Mouse (Mus musculus): ENCODE data around the gene Zfp1. TPM values are rescaled to one million over a fixed set of nuclear protein-coding genes. Genes with fewer than 3 reads are reported as not detected.
"Not testable (repeated sequence)": the region's sequence is repeated elsewhere in the genome, so short reads cannot be mapped to it uniquely, and the experiment has no call there.

Gene Zfp1
- total RNA-seq, 2 experiments from 2014 or later: 7.4 to 7.5 TPM

DNA sequence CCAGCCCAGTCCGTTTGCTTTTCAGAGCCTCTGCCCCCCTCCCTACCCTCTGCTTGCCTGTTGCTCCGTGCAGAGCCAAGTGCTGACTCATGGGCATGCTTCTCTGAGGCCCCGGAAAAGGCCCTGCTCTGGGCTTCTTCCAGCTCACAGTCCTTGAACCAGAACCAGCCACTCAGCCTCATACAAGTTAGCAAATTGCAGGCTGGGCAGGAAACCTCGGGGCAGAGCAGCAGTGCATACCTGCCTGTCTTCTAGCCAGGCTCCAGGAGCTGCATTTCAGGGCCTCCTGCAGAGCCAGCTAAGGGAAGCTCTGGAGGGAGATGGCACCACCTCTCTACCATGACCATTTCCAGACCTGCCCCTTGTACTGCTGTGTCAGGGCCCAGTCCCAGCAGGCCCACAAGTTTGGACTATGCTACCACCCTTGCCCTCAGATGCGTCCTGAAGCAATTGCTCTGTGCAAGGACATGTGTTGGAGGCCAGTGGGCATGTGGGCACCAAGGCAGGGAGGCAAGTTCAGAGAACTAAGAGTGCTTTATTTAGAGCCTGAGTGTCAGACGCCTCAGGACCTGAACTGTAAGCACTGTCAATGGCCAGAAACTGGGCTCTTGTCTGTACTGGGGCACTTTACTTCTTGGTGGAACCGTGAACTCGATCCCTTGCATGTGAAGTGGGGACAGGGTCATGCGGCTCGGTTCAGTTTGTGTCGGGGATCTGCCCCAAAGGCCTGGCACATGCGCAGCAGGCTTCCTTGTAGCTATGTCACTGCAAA, 18.9 kb upstream of the Zfp1 start:
- intact Hi-C loops (cut with DNase I): loop anchor here (2.0 kb wide), 1 partner anchor 23 kb away; no protein-coding TSS in a partner anchor
- DNase-seq (ENCODE audit: low spot score): peak; percentile 54

DNA sequence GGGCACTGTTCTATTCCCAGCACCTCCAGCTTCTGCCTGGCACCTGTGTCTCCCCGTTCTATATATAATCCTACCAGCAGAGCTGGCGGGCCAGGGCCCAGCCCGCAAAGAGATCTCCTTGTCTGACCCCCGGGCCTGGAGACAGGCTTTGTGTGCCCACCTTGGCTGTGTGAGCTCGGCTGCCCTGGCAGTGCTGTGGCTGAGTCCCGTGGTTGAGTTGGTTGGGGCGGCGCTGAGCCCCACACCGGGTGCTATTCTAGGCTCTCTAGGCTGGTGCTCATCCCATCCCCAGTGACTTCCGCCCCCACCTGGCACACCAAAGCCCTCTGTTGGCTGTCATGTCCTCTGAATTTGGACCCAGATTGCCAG, 18.4 kb upstream of the Zfp1 start:
- intact Hi-C loops (cut with DNase I): loop anchor here (2.0 to 5.0 kb wide), 2 partner anchors 24 to 37 kb away; no protein-coding TSS in a partner anchor
- peak; percentile 56 for DNase-seq (ENCODE audit: low spot score)

DNA sequence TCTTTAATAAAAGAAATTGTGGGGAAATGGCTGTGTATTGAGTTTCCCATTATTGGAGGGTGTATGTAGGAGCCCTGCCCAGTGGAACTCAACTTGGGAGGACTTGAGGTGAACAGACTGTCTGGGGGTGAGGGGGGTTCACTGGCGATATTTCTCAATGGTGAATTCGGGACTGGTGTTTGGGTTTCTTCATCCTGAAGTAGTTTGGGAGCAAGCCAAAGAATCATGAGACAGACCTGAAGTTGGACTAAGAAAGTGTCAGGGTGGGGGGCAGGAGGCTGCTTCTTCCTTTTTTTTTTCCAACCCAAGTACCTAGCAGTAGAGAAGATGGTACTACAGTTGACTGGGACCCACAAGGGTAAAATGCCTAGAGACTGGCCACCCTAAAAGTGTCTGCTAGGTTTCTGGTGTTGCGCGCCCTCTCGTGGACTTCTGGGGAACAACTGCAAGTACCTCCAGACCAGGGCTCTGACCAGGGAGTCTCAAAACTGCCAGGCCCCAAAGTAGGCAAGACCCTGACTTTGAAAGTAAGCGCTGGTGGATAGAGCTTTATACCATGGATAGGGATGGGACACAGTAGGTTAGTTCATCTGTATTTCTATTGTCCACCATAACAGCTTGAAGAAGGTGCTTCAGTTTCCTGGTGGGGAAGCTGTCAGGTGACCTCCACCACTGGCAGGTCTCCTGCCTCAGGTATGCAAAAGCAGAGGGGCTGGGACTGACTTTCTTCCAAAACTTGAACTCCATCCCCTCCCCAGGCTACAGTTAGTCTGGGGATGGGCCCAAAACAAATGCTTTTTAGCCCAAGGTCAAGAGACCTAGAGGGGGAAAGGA, 17.3 kb upstream of the Zfp1 start:
- intact Hi-C loops (cut with DNase I): loop anchor here (1.0 to 5.0 kb wide), 3 partner anchors 25 to 90 kb away; partner anchors contain the start of gene Znrf1
- peak; percentile 39 for DNase-seq (ENCODE audit: low spot score)

DNA sequence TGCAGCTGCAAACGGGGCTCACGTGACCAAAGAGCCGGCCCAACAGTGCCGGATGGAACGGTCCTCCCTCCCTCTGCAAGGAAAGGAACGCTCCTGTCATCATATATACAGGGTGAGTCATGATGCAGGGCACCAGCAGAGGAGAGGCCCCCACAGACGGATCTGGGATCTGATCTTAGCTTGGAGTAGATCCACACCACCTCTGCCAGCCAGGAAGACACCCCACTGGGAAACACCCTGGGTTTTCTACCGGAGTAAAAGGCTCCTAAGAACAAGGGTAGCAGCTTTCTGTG, 16.7 kb upstream of the Zfp1 start:
- DNase-seq (ENCODE audit: low spot score): no peak
- intact Hi-C loops (cut with DNase I): loop anchor here (1.0 to 5.0 kb wide), 2 partner anchors 36 to 90 kb away; partner anchors contain the start of gene Znrf1

DNA sequence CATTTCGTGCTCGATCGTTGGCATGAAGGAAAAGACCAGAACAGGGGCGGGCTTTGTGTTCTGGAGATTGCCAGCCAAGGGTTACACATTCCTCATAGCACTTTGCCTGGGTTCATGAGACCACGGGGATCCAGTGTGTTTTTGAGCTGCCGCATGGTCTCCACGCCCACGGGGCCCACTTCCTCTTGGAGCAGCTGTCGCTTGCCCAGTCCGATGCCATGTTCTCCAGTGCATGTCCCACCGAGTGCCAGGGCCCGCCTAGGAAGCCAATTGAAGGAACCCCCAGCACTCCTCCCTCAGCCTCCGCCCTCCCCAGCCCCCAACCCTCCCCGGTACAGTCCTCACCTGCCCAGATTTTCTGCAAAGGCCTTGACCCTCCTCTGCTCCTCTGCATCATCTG, 16.3 kb upstream of the Zfp1 start:
- intact Hi-C loops (cut with DNase I): loop anchor here (1.0 to 5.0 kb wide), 2 partner anchors 35 to 91 kb away; partner anchors contain the start of gene Znrf1
- DNase-seq (ENCODE audit: low spot score): no peak

DNA sequence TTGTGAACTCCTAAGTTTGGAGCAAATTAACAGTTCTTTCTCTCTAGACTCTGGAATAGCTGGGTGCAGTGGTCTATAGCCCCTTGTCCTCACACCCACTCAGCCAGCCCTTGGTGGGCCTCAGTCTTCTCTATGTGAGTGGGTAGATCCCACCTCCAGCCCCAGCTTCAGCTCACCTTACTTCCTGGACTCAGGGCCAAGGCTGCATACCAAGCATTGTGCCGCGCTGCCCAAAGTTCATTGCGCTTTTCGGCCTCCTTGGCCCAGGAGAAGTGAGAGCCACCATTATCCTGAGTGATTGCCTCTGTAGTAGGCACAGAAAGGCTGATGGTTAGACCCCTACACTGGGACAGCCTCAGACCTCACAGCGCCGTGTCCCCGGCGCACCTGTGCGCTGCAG, 15.3 kb upstream of the Zfp1 start:
- DNase-seq (ENCODE audit: low spot score): no peak
- intact Hi-C loops (cut with DNase I): loop anchor here (5.0 kb wide), 1 partner anchor 34 kb away; no protein-coding TSS in a partner anchor

DNA sequence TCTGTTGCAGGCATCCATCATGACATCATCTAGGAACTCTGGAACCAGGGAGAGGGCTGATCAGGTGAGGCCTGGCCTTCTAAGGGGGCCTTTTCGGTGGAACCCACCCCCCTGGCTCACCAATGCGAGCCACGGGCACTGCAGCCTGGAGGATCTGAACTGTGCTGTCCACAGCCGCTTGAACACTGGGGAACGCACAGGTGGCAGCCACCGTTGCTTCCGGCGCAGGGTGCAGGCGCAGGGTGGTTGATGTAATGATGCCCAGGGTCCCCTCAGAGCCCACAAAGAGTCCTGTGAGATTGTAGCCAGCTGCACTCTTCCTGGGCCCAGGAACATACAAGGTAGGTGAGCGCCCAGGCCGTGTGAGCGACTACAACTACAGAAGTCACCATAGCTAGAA, 14.8 kb upstream of the Zfp1 start:
- no peak for DNase-seq (ENCODE audit: low spot score)
- intact Hi-C loops (cut with DNase I): loop anchor here (5.0 kb wide), 1 partner anchor 34 kb away; no protein-coding TSS in a partner anchor

DNA sequence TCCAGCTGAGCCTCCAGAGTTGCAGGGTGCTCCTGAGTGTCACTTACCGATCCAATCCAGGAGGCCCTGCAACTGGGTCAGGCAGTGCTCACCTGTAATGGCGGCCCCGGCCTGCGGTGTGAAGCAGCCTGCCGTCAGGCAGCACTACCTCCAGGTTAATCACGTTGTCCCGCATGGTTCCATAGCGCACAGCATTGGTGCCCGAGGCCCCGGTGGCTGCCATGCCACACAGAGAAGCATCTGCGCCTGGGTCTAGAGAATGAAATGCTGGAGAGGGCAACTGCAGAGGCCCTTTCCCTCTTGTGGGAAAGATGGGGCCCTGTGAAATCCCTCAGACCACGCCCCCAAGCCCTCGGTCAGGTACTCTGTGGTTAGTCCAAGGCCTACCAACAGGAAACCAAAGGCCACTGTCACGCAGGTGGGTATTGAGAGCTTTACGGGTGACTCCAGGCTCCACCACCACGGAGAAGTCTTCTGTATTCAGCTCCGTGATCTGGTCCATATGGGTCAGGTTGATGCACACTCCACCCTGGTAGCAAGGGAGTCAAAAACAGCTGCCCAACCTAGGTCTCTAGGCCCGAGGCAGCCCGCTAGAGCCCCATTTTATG, 14.2 kb upstream of the Zfp1 start:
- DNase-seq (ENCODE audit: low spot score): no peak
- intact Hi-C loops (cut with DNase I): loop anchor here (5.0 kb wide), 1 partner anchor 33 kb away; no protein-coding TSS in a partner anchor

DNA sequence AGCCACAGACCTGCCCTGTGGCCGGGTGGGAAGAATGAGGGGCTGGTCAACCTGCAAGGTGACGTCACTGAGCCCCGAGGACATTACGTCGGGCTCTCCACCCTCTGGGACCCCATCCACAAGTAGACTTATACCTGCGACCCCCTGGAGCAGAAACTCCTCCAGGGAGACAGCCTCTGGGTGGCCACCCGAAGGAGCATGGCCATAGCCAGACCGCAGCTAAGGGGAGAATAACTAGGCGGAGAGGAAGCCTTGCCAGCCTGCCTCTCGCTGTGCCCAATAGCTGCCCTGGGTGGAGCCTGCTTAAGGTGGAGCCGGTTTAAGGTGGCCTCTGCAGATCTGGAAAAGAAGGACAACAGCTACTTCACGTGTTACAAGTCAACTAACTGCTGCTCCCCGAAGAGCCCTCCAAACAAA, 13.1 kb upstream of the Zfp1 start, which contains the start of gene Ldhd:
Ldhd (minus strand) TSS at position 270 of the 417 bp plus-strand sequence.
- DNase-seq (ENCODE audit: low spot score): peak; percentile 24
- intact Hi-C loops (cut with DNase I): no loop called here

DNA sequence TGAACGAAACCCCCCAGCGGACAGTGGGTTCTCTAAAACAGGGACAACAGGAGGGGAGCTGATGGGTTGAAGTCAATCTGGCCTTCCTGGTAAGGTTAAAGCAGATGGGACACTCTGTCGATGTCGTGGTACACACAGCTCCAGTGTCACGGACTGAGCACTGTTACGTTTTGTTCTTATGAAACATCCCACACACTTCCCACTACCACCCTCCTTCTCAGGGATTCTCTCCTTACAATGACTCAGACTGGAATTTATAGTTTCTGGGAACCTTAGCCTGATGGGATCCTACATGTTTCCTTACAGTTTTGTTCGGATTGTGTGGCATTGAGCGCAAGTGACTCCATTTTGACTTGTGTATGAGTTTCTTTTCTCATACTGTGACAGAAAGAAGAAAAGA, 11.6 kb upstream of the Zfp1 start:
- intact Hi-C loops (cut with DNase I): no loop called here

DNA sequence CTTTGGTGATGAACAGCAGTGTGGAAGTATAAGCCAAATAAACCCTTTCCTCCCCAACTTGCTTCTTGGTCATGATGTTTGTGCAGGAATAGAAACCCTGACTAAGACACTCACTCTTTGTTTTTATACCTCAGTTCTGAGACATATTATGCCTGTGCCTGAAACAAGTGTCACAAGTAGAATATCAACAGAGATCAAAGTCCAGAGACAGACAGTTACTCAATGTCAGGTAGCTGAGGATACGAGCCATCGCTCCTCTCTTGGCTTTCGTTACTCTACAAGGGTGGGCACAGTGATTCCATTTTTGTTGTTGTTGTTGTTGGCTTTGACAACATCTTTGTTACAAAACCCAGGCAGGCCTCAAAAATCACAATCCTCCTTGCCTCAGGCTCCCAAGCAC, 10.2 kb upstream of the Zfp1 start:
- intact Hi-C loops (cut with DNase I): no loop called here
- DNase-seq (ENCODE audit: low spot score): no peak

More for the DNA sequence above, 11.6 kb upstream of the Zfp1 start:
- no peak for DNase-seq (ENCODE audit: low spot score)

DNA sequence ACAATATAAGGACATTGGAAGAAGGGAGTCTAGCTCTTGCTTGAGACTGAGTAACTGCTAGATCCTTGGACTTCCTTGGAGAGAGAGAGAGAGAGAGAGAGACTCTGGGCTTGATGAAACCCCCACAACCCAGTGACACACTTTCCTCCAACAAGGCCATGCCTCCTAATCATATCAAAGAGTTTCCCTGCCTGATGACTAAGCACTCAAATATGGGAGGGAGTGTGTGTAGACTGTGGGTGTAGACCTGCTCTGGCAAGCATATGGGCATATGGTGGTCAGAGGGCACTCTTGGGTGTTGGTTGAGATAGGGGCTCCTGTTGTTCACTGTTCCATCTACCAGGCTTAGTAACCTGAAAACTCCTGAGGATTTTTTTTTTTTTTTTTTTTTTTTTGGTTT, 5.1 kb upstream of the Zfp1 start:
- no peak for DNase-seq (ENCODE audit: low spot score)
- intact Hi-C loops (cut with DNase I): no loop called here

DNA sequence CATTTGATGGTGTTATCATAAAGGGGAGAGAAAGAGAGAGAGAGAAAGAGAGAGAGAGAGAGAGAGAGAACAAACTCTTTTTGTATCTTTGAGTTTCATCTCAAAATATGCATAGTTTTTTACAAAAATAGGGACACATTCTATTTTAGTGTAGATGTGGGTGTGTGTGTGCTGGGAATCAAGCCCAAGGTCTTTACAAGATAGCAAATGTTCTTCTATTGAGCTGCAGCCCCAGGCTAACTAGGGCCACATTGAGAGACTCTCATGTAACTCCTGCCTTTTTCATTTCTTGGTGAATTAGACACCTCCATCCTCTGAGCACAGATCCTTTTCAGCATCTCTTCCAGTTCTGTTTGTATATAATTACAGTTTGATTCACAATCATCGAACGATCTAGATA, 2.1 kb upstream of the Zfp1 start:
- intact Hi-C loops (cut with DNase I): no loop called here
- no peak for DNase-seq (ENCODE audit: low spot score)

DNA sequence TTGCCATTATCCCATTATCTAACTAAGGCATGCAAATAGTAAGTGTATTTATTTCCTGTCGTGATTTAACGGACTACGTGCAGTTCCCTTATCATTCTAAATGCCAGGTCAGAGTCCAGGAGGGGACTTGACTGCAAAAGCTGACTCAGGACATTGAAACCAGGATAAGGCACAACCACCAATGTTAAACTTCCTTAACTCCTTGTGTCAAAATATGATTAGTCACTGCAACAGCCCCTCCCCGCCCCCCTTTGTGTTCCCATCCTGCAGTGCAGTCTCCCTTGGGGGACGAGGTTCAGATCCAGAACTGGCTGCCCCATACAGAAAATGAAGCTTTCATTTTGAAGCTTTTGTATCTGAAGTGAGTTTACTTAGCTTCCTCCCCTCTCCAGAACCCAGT, 705 bp upstream of the Zfp1 start:
- no peak for DNase-seq (ENCODE audit: low spot score)
- intact Hi-C loops (cut with DNase I): no loop called here

DNA sequence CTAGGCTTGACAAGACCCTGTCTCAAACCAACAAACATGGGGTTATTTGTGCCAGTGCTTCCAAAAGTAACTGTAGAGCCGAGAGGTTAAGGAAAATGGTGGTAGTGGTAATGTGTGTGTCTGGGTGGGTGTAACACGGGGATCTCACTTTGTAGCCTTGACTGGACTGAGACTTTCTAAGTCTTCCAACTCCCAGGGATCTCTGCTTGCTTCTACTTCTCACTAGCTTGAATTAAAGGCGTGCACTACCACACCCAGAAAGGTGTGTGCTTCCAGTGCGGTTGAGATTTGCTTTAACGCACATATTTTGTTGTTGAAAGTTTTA, 300 bp upstream of the Zfp1 start:
- DNase-seq (ENCODE audit: low spot score): no peak
- intact Hi-C loops (cut with DNase I): no loop called here

DNA sequence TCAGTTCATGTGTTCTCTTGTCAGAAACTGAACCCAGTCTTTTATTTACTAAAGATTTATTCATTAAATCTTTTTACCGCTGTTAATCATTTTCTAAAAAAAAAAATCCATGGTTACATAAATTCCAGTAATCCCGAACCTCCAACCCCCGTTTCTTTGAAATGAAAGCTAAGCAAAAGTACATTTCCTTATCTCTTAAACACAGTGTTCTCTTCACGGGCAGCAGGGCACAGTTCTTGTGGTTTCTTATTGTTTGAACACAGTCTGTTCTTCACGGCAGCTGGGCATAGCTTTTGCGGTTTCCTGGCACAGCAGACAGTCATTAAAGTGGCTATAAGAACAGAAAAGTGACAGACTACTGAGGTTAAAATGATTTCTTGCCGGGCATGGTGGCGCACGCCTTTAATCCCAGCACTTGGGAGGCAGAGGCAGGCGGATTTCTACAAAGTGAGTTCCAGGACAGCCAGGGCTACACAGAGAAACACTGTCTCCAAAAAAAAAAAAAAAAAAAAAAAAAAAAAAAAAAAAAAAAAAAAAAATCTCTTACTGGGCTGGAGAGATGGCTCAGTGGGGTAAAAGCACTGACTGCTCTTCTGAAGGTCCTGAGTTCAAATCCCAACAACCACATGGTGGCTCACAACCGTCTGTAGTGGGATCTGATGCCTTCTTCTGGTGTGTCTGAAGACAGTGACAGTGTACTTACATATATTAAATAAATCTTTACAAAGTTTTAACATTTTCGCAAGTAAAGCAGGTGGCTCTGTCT, 1.3 kb downstream of the Zfp1 start:
- DNase-seq (ENCODE audit: low spot score); intact Hi-C loops (cut with DNase I): not testable (repeated sequence)

DNA sequence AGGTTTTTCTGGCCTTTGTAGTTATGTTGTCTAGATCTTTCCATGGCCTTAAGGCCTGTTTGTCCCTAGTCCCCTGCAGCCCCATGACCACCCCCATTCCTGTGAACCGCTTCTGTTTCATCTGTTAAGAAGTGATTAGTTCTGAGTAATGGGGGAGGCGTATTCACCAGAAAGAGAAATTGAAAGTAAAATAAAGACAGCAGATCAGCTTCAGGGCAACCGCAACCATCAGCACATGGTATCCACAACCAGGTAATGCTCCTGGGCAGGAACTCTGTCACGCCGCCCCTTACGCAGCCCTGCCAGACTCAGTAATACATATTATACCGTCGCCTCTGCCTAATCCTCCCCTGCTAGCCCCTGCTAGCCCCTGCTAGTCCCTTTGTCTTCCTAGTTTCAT, 2.5 kb downstream of the Zfp1 start:
- no peak for DNase-seq (ENCODE audit: low spot score)
- intact Hi-C loops (cut with DNase I): no loop called here

DNA sequence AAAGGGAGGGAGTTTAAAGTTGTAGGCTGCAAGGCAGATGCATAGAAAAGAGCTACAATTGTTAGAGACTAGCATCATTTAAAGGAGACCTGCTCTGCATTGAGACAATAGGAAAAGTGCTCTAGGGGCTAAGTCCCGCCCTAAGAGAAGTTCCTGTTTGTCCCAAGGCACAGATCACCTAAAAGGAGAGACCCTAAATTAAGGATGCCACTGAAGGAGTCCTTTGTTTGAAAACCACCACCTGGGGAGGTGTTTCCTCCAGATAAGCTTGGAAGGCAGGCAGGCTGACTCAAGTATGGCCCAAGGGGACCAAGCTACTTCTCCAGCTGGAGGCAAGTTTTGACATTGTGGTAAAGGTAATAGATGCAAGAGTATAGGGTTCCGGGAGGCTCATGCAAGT, 5.6 kb downstream of the Zfp1 start:
- no peak for DNase-seq (ENCODE audit: low spot score)
- intact Hi-C loops (cut with DNase I): no loop called here

DNA sequence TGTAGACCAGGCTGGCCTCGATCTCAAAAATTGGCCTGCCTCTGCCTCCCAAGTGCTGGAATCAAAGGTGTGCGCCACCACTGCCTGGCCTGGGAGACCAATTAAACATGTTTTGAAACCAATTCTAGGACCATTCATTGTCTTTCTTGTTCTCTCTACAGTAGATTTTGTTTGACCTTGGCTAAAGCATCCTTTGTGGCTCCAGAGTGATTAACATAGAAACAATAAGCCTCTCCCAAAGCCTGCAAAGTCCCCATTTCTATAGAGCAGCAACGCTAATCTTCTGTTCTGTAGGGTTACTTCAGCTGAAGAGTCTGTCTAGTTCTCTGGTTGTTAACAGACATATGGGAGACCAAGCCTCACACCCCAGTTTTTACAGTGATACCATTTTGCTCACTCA, 7.5 kb downstream of the Zfp1 start:
- intact Hi-C loops (cut with DNase I): no loop called here
- DNase-seq (ENCODE audit: low spot score): no peak

DNA sequence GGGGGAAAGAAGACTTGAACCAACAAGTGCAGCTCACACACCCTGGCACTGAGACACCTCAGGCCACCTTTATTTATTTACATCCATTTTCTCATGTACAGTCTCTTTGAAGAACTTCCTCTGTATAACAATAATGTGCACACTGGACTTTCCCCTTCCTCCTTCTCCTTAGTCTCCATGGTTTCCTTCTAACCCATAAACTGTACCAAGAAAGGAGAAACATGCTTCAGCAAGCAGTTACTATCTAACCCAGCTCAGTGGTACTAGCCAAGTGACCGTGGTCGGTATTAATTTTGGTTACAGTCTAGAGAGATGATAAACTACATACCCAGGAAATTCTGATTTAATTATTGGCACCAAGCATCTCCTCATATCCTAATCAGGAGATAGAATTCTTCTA, 10.3 kb downstream of the Zfp1 start:
- DNase-seq (ENCODE audit: low spot score): no peak
- intact Hi-C loops (cut with DNase I): no loop called here

Data from heart, postnatal 25 days (tissue).